Mouse (Mus musculus) lung, postnatal 36 days (tissue): ENCODE data around the gene Apon.
"Not testable (repeated sequence)": the region's sequence is repeated elsewhere in the genome, so short reads cannot be mapped to it uniquely, and the experiment has no call there.

Source experiments
- DNase-seq: peaks from one replicate; pipeline ENCODE4 v3.0.0; 2022; ENCODE audit warnings: mixed read lengths

The Apon gene

GRCm38 (mm10) chr10:128236321-128236720 lies 17.6 kb upstream of the Apon start:
- DNase-seq: no peak

GRCm38 (mm10) chr10:128237807-128238480 lies 16.0 kb upstream of the Apon start:
- peak; percentile 13 for DNase-seq

- no peak for DNase-seq
These were observed 14.8 kb upstream of the Apon start for GRCm38 (mm10) chr10:128239140-128239539.

DNA sequence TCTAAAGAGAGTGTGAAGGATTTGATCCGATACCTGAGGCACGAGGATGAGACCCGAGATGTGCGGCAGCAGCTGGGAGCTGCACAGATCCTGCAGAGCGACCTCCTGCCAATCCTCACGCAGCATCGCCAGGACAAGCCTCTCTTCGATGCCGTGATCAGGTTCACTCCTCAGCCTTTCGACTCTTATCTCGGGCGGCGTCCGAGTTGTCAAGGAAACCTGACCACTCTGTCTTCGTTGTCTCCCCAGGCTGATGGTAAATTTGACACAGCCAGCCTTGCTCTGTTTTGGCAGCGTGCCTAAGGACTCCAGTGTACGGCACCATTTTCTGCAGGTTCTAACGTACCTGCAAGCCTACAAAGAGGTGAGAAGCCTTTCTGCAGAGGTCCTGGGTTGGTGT lies 13.8 kb upstream of the Apon start:
- DNase-seq: no peak

GRCm38 (mm10) chr10:128243252-128243651 lies 10.6 kb upstream of the Apon start:
- DNase-seq: no peak

GRCm38 (mm10) chr10:128244121-128244520 lies 9.8 kb upstream of the Apon start:
- DNase-seq: no peak

- DNase-seq: peak; percentile 73
These were observed 6.7 kb upstream of the Apon start for GRCm38 (mm10) chr10:128247020-128247732.

- no peak for DNase-seq
These were observed 3.3 kb upstream of the Apon start for GRCm38 (mm10) chr10:128250565-128250964.

GRCm38 (mm10) chr10:128255925-128256324 lies 2.0 kb downstream of the Apon start:
- DNase-seq: no peak

- DNase-seq: no peak
These were observed 2.4 kb downstream of the Apon start for GRCm38 (mm10) chr10:128256328-128256727.

- DNase-seq: peak; percentile 41
These were observed 5.1 kb downstream of the Apon start for GRCm38 (mm10) chr10:128258953-128259352.

DNA sequence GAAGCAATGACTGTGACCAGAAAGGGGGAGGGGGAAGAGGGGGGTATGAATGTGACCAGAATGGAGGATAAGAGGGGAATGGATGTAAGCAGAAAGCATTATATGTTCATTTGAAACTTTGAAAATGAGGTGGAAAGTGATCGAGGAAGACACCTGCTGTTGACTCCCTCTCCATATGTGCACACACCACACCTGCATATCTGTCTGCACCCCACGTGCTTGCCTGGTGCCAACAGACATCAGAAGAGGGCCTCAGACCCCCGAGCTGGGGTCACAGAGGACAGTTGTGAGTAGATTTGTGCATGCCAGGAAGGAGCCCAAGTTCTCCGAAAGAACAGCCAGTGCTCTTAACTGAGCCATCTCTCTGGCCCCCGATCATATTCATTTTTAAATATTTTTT lies 6.0 kb downstream of the Apon start:
- DNase-seq: no peak

DNA sequence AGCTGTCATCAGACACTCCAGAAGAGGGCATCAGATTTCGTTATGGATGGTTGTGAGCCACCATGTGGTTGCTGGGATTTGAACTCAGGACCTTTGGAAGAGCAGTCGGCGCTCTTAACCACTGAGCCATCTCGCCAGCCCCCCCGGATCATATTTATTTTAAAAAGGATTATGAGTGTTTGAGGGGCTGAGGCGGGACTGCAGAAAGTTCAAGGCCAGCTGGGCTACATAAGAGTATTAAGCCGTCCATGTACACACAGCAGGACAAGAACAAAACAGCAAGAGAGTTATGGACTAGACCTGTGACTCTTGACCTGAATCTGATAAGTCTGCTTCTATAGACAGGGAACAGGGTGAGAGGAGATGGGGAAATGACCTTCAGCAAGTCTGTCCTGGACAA lies 6.5 kb downstream of the Apon start:
- not testable (repeated sequence) for DNase-seq

DNA sequence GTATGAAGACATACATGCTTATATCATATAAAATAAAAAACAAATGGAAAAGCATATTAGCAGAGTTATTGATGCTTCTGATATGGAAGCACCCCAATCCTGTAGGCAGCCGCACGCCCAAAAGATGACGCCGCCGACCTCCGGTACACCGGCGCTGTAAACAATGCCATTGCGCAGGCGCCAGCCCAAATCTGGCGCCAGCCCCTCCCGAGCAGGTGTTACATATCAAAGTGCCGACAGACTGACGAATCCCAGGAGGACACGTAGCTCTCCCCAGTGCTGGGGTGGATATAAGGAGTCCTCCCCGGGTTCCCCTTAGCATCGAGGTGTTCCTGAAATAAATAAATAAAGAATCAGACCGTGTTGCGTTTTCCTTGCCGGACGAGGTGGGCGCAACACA lies 8.4 kb downstream of the Apon start:
- DNase-seq: no peak

GRCm38 (mm10) chr10:128263393-128264310 lies 9.8 kb downstream of the Apon start:
- no peak for DNase-seq

DNA sequence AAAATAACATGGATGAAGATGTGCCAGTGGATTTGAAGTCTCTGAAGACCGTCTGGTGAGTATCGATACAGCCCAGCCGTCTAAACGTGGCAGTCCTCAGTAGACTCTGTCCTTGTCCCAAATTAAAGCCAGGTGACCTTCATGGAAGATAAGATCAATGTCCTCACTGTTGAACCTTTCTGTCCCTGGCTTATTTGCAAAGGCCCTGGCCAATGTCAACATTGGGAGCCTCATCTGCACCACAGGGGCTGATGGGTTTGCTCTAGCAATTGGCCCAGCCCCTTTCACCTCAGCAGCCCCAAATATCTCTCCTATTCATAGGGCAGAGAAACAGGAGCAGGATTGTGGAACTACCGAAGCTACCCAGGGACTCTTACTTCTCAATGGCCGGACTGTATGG lies 14.5 kb downstream of the Apon start, which contains the start of gene Apof:
TSS of gene Apof (plus strand) at position 301 of the 400 bp plus-strand sequence.
- DNase-seq: no peak

GRCm38 (mm10) chr10:128269206-128269910 lies 15.5 kb downstream of the Apon start:
- DNase-seq: no peak

DNA sequence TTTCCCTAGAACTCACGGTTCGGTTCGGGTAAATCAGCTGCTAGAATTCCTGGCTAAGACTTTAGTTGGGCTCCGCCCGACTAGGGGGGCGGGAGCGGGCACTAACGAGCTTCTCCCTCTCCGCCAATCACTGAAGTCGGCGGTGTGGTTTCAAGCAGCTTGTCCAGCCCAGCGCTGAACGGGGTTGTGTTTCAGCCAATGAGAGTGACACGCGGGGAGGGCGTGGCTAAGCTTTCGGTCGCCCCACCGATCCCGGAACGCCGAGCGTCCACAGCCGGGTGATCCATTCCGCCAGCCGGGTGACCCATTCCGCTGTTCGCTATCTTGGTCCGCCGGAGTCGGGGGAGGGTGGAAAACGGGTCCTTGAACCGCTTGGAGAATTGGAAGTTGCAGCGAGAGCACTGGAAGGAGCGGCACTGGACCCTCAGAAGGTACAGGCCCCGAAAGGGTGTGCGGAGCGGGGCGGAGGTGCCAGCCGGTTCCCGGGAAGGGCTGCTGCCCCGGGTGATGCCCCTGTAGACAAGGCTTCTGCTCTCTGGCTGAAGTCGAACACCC lies 16.5 kb downstream of the Apon start, which contains the start of gene Stat2:
TSS of gene Stat2 (plus strand) at position 273 of the 555 bp plus-strand sequence.
- DNase-seq: peak; percentile 99

- DNase-seq: no peak
These were observed 17.0 kb downstream of the Apon start for GRCm38 (mm10) chr10:128270866-128271265.

DNA sequence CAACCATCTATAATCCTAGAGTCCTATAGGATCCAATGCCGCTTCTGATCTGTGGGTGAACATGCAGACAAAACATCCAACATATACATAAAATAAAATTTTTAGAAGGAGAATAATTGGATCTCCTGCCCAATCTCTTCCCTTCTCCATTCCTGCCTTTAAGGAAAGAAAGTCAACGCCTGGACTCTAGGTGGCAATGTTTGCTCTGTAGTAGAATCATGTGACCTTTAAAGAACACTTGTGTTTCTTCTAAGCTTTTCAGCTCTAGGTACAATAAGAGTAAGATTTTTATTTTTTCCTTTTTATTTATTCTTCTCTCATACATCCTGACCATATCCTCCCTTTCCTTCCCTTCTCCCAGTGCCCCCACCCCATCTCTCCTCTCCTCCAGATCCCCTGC lies 18.0 kb downstream of the Apon start:
- DNase-seq: peak; percentile 62

DNA sequence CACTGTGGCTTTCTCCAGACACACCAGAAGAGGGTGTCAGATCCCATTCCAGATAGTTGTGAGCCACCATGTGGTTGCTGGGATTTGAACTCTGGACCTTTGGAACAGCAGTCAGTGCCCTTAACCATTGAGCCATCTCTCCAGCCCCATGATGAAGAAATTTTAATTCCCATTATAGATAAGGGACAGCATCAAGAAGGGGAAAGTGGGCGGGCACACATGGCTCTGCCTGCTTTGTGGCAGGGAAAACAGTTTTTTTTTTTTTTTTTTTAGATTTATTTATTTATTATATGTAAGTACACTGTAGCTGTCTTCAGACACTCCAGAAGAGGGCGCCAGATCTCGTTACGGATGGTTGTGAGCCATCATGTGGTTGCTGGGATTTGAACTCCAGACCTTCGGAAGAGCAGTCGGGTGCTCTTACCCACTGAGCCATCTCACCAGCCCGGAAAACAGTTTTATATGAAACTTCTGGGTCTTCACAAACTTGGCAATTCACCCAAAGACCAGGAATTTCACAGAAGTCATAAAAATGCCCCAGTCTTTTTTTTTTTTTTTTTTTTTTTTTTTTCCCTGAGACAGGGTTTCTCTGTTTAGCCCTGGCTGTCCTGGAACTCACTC lies 19.0 kb downstream of the Apon start:
- DNase-seq: not testable (repeated sequence)

DNA sequence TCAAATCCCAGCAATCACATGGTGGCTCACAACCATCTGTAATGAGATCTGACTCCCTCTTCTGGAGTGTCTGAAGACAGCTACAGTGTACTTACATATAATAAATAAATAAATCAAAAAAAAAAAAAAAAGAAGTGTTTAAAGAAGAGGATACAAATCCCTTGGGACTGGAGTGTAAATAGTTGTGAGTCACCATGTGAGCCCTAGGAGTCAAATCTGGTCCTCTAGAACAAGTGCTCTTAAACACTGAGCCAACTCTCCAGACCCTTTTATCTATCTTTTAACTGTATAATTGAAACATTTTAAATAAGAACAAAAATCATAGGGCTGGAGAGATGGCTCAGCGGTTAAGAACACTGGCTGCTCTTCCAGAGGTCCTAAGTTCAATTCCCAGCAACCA lies 21.5 kb downstream of the Apon start:
- not testable (repeated sequence) for DNase-seq
